Mouse (Mus musculus) spleen, adult 18-20 months (tissue): ENCODE data around the gene Ces3b.
A peak's percentile ranks its signal among the peaks of the same experiment; 100 is the strongest.
"Not testable (repeated sequence)": the region's sequence is repeated elsewhere in the genome, so short reads cannot be mapped to it uniquely, and the experiment has no call there.

Experiments used
- DNase-seq, 2 experiments: peaks; one replicate each; pipeline ENCODE4 v3.0.0; 2022; ENCODE audit warnings: mixed read lengths in 2 of 2

Ces3b gene

DNA sequence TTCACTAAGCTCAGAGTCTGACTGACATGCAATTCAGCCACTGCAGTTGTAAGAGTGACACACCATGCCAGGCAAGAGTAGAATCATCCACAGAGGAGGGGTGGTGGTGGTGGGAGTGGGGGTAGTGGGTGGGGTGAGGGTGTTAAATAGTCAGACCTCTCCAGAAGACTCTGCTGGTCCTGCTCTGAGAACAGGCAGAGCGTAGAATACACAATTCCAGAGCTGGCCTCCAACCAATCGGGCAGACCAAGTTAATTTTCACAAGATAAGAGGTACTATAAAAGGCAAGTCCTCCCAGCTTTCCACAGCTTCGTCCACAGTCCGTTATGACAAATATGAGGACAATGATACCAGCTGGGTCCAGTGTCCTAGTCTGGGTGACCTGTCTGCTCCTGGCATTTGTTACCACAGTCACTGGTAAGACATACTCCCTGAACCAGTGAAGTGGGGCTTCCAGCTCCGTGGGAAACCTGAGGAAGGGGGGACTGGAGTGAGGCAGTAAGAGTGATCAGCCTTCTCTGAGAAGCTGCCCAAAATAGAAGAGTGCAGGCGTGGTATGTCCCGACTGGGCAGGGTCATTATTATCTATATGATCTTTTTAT lies at the start of gene Ces3b:
Ces3b (plus strand) TSS at position 305 of the 602 bp plus-strand sequence.
- DNase-seq = no peak

DNA sequence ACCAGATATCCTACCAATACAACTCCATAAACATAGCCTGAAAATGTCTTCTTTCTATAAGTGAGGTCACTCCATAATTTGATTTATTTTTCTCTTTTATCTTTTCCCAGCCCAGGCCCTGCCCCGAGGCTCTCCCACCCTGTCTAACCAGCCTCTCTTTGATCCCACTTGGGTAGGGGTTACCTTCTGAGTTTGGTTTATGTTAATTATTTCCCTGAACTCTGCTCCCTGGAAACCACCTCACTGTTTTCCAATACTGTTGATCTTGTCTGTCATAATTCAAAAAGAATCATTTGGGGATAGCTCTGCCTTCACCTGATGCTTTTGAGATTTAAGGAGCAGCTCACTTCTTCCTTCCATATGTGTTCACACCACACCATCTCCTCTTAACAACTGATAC lies 40.0 kb upstream of the Ces3b start:
- no peak for DNase-seq

DNA sequence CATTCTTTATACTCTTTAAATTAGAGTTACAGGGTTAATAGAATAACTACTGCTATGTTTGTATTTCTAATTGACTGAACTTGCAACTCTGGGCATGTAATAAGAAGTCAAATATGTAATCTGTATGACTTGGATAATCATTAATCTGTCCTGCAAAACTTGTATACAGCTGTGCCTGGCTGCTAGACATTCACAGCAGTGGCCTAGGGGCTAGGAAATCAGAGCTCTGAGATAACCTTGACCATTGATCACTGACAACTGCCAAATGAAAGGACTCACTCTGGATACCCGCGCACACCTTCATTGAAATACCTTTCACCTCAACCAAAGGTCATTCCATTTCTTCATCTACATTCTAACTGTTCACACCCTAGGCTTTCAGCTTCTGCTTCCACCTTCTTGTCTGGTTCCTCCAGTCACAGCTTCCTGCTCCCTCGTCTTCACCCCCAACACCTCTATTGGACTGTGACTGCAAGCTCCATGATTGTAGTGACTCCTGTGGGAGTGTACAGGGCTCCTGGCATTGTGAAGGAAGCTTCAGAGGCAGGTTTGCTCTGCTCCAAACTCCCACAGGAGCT lies 37.6 kb upstream of the Ces3b start:
- DNase-seq = no peak

DNA sequence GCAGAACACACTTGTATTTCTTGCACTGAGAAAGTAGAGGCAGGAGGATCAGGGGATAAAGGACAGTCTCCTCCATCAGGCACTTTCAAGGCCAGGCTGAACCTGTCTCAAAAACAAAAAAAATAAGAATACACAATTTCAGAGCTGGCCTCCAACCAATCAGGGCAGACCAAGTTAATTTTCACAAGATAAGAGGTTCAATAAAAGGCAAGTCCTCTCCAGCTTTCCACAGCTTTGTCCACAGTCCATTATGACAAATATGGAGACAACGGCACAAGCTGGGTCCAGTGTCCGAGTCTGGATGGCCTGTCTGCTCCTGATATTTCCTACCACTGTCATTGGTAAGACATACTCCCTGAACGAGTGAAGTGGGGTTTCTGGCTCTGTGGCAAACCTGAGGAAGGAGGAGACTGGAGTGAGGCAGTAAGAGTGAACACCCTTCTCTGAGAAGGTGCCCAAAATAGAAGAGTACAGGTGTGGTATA lies 35.1 kb upstream of the Ces3b start, which contains the start of gene Ces3a:
Ces3a (plus strand) TSS at position 231 of the 484 bp plus-strand sequence.
- DNase-seq = no peak

DNA sequence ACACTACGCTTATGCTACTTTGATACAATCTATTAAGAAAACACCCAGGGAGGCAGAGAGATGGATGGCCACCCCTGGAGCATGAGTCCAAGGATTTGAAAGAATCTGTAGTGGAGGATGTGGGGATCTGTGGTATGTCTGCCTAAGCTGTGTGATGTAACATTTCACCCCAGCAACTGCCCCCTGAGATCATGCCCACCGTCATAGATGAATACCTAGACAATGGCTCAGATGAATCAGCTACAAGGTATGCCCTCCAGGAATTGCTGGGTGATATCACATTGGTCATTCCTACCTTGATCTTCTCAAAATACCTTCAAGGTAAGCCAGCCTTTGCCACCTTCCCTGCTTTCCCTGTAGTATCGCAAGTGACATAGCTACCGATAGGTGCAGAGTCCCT lies 27.3 kb upstream of the Ces3b start:
- no peak for DNase-seq

DNA sequence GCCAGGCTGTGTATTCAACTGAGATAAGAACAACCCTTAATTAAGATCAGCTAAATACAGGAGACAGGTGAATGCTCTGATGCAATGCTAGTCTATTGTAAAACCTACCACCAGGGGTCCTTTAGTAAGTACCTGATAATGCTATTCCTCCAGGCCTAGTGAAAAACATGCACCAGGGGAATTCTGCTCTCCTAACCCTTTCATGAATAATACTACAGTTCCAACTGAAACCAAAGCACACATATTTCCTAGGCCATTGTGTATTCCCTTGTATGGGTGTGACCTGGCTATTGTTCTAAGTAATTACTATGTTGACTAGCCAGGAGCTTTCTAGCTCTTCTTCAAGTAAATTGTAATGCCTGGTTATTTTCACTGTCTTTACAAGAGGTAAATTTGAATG lies 23.5 kb upstream of the Ces3b start:
- no peak for DNase-seq

DNA sequence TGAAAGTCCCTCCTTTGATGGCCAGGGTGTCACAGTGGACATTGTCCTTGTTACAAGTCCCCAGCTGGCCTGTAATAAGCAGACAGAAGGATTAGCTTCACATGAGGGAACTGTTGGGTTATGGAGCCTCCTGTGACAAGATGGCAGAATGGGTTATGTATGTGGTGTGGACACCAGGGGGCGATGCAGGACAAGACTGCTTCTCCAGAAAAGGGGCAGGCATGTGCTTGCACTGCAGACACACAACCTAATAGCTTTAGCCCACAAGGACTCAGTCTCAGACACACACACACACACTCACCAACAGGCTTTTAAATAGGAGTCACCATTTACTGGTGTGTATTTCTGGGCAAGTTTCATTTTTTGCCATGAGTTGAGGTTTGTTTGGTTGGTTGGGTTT lies 16.8 kb upstream of the Ces3b start:
- DNase-seq = peak in 1 of 2 experiments; percentile 7

DNA sequence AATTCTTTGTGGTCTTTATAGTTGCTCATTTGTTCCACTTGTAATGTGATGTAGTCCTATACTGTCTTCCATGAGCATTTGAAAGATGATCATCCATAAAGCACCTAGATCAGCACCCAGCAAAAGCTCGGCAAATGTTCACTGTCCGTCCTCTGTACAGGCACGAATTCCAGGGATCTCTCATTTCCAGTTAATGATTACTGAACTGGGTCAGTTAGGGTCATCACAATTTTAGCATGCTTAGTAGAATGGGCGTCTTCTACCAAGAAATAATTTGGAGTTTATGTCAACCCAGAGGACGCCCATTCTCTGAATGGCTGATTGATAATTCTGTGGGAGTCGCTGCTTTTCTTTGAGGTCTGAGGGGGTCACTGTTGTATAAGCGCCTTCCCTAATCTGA lies 15.6 kb upstream of the Ces3b start:
- not testable (repeated sequence) for DNase-seq

DNA sequence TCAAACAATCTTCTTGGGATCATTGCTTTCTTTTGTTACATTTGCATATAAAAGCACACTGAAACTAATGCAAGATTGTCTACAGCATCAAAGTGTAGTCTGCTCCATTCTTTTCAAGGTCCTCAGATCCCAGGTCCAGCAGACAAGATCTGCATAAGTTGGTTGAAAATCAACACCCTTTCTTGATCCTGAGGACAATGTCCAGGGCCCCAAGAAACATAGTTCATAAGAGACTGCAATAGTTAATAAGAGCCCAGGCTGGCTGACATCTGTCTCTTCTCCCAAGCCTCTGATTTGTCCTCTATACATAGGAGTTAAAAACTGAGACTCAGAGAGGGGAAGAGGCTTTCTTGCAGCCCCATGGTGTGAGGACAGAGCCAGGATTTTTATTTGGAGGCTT lies 14.6 kb upstream of the Ces3b start:
- DNase-seq = no peak

DNA sequence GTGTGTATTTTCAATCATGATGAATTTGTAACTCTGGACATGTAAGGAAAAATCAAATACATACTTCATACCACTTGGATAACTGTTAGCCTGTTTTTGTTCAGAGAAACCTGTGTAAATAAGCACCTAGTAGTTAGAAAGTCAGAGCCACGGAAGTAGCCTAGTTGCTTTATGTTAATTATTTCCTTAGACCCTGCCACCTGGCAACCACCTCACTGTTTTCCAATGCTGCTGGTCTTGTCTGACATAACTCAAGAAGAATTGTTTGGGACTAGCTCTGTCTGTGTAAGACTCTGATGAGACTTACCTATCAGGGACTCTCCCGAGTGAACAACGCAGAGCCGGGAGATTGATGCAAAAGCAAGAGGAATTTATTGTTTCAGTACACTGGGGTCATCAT lies 7.0 kb upstream of the Ces3b start:
- no peak for DNase-seq

DNA sequence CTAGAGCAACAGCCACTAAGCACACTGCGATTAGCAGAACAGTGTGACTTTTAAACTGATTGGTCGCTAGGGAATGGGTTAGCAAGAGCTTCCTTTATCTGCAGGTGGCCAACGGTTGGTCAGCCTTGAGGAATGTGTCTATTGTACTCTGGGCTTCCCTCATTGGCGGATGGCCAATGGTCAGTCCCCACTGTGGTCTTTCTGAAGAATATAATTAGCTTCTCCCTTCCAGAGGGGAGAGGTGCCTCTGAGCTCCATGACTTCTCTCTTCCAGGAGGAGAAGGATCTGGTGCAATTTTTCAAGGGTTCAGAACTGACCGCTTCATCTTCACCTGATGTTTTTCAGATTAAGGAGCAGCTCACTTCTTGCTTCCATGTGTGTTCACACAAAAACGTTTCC lies 6.5 kb upstream of the Ces3b start:
- DNase-seq = no peak

DNA sequence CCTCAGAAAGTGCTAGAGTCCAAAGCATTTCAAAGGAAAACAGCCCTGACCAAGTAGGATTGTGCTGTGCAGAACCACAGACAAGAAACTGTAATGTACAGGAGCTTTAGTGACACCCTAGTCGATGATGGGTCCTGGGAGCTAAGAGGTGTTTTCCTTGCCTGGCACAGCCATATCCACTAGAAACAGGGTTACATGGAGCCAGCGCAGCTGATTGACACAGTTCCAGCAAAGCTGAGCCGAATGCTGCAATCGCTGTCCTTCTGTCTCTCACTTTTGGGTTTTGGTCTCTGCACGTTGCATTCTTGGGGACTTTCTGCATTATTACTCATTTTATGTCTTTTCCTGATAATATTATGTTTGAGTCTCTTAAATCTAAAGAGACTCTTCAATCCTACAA lies 5.0 kb upstream of the Ces3b start:
- DNase-seq = no peak

DNA sequence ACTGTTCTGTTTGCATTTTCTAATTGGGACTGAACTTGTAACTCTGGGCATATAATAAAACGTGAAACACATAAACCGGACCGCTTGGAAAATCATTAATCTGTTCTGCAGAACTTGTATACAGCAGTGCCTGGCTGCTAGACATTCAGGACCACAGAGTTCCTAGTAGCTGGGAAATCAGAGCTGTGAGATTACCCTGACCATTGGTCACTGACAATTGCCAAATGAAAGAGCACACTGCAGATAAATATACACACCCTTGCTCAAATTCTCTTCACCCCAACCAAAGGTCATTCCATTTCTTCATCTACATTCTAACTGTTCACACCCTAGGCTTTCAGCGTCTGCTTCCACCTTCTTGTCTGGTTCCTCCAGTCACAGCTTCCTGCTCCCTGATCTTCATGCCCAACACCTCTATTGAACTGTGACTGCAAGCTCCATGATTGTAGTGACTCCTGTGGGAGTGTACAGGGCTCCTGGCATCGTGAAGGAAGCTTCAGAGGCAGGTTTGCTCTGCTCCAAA lies 2.7 kb upstream of the Ces3b start:
- DNase-seq = no peak

DNA sequence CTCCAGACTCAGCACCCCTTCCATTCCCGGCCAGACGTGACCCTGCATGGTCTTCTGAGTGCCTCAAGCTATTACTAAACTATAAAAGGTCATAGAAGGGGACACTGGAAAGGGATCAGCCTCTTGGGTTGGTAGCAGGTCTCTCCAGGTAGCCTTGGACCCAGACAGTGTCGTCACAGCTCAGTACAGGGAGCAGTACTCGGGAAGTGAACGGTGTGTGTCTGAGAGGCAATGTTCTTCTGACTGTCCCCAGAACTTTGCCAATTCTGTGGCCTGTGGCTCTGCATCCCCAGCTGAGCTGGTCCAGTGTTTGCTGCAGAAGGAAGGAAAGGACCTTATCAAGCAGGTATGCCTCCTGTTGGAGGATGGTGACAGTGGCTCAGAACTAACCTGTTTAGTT lies 4.6 kb downstream of the Ces3b start:
- not testable (repeated sequence) for DNase-seq

DNA sequence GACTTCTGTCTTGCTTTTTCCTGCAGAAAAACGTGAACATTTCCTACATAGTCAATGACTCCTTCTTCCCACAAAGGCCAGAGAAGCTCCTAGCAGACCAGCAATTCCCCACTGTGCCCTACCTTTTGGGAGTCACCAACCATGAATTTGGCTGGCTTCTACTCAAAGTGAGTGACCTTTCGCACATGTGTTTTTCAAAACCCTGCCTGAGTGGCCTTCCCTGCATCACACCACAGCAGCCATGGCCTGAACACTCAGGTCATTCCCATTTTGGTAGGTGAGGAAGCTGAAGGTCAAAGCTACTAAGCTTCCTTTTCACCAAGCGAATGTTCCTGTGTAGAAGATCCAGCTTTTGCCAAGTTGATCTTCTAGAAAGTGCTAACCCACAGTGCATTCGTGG lies 5.0 kb downstream of the Ces3b start:
- no peak for DNase-seq

DNA sequence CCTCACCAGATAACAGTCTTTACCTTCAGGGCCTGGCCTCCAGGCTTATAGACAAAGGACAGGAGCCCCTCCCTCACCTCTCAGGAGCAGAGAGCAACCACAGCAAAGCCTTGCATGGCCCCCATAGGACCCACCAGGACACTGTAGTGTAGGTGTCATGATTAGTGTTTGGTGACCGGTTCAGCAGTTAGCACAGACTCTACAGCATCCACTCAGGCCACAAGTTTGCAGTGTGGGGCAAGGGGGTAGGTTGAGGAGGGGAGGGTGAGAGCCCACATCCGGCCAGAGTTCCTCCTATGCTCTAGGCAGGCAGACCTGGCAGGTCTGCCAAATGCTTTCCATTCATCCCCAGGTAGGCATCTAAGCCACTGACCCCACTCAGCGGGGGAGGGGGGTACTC lies 10.4 kb downstream of the Ces3b start:
- DNase-seq = no peak

DNA sequence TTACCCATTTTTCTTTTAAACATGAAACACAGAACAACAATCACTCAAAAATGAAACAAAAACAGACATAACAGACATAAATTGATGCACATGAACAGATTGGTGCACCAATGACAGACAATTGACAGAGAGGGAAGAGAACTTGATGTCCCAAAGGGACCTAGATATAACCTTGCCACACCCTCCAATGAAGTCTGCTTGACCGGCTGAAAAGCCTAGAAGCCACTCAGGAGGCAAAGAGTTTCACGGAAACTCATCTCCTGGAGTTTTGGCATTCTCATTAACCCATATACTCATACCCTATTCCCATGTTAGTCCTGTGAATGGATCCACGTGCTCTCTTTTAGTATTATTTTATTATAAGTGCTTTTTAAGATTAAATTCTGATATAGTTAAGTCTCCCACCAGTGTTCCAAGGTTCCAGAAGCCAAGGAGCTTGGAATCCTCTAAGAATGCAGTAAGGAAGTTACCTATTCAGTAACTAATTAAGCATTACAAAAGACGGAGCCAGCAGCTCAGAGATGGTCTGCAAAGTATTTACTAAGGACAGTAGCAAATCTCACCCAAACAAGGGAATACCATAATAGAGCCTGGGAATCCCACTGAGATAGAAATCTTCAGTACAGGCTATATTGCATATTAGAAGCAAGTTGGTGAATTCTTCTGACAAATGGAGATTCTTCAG lies 18.7 kb downstream of the Ces3b start:
- not testable (repeated sequence) for DNase-seq

DNA sequence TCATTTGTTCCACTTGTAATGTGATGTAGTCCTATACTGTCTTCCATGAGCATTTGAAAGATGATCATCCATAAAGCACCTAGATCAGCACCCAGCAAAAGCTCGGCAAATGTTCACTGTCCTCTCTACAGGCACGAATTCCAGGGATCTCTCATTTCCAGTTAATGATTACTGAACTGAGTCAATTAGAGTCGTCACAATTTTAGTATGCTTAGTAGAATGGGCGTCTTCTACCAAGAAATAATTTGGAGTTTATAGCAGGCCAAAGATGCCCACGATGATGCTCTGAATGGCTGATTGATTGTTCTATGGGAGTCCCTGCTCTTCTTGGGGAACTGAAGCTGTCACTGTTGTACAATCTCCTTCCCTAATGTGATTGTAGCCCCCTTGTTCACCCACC lies 20.1 kb downstream of the Ces3b start:
- not testable (repeated sequence) for DNase-seq

DNA sequence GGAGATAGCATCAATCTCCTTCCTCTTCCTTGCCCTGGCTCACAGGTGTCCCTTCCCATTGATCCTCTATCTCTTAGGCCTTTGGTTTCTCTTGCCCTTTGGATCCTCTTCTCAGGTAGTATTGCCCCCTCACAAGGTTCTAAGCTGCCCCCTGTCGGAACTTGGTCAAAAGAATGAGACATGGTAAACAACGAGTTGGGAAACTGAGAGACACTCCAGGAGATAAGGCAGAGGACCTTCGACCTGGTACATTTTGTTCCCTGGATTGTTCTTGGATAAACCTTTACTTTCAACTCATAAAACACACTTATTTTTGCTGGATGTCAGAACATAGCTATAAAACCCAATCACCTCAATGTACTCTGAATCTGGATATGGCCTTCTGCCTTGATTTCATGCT lies 20.7 kb downstream of the Ces3b start:
- no peak for DNase-seq

DNA sequence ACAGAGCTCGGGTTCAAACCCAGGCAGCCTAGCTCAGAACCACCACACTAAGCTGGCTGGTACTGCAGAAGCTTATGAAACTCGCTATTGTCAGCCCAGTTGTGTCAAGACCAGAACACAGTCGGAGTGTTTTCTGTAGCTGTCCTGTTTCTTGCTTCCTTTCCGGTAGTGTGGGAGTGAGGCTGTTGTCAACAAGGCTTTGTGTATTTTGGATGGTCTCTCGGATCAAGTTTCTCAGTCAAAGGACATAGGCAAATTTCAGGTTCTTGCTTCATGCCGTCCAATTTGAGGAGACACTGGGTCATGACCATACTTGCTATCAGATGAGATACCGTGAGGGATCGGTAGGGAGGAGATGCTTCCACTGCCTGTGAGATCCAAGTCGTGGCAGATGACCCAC lies 46.3 kb downstream of the Ces3b start:
- DNase-seq = no peak

DNA sequence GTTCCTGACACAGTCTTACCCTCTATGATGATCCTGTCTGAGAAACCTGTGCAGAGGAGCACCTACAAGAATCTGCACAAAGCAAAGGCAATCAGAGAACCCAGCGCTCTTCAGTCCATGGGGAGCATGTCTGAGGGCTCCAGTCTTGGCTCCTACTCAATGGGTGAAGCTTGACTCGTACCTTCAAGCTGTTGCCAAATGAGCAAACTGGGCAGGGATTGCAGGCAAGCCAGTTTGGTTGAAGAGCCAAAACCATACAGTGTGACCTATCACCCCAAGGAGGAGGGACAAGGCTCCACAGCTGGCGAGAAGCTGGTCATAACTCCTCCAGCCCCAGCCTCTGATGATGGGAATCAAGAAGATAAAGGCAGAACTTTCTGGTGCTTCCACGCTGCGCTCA lies 48.0 kb downstream of the Ces3b start, which contains the start of gene Ces4a:
Ces4a (plus strand) TSS at position 292 of the 400 bp plus-strand sequence.
- DNase-seq = no peak

DNA sequence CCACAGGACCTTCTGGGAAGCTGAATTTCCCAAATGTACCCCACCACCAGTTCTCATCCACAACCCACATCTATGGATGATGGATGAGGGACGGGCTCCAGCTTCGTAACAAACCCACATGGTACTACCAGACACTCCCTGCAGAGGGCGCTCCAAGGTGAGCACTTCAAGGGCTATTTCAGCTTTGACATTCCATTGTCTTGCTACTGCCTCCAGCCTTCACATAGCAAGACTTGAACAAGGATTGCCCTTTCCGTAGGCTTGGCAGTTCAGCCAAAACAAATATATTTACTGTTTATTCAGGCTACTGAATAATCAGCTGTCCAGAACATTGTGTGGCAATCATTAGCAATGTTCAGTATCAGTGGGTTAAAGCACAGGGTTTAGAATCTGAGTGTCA lies 54.9 kb downstream of the Ces3b start:
- peak; percentile 24 to 74 for DNase-seq

DNA sequence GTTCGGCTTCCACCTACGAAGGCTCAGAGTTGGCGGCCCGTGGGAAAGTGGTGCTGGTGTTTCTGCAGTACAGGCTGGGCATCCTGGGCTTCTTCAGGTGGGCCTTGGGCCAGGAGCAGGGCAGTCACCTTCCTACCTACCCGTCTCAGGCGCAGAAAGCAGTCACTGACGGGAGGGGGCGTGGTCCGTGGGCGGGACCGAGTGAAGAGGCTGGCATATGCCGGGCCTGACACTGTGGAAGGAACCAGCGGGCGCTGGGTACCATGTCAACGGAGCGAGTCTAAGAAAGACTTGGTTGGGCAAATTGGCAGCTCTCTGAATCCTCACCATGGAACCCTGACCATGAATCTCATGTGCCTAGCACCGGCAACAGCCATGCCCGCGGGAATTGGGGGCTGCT lies 58.8 kb downstream of the Ces3b start:
- no peak for DNase-seq
